Mouse (Mus musculus): ENCODE data around the gene Fam49a.

Gene Fam49a

GRCm38 (mm10) chr12:12270495-12270894 is 8.6 kb downstream of the Fam49a start:
- DNase-seq (ENCODE audit: low read depth), result no peak

- DNase-seq (ENCODE audit: low read depth), result no peak
Observed at GRCm38 (mm10) chr12:12274115-12274514, 12.2 kb downstream of the Fam49a start.

GRCm38 (mm10) chr12:12275124-12275779 is 13.3 kb downstream of the Fam49a start:
- DNase-seq (ENCODE audit: low read depth), result no peak

GRCm38 (mm10) chr12:12277741-12278463 is 16.0 kb downstream of the Fam49a start:
- peak; percentile 28 for DNase-seq (ENCODE audit: low read depth)

- DNase-seq (ENCODE audit: low read depth), result no peak
Observed at GRCm38 (mm10) chr12:12278464-12278872, 16.5 kb downstream of the Fam49a start.

GRCm38 (mm10) chr12:12283702-12284288 is 21.9 kb downstream of the Fam49a start:
- DNase-seq (ENCODE audit: low read depth), result no peak

- no peak for DNase-seq (ENCODE audit: low read depth)
Observed at GRCm38 (mm10) chr12:12284521-12284920, 22.6 kb downstream of the Fam49a start.

GRCm38 (mm10) chr12:12287131-12287786 is 25.3 kb downstream of the Fam49a start:
- peak; percentile 51 for DNase-seq (ENCODE audit: low read depth)

- no peak for DNase-seq (ENCODE audit: low read depth)
Observed at GRCm38 (mm10) chr12:12287787-12288132, 25.8 kb downstream of the Fam49a start.

- no peak for DNase-seq (ENCODE audit: low read depth)
Observed at GRCm38 (mm10) chr12:12288586-12288985, 26.6 kb downstream of the Fam49a start.

- DNase-seq (ENCODE audit: low read depth), result peak; percentile 74
Observed at GRCm38 (mm10) chr12:12289636-12290035, 27.7 kb downstream of the Fam49a start.

- no peak for DNase-seq (ENCODE audit: low read depth)
Observed at GRCm38 (mm10) chr12:12292043-12292618, 30.2 kb downstream of the Fam49a start.

- no peak for DNase-seq (ENCODE audit: low read depth)
Observed at GRCm38 (mm10) chr12:12294380-12295171, 32.6 kb downstream of the Fam49a start.

- no peak for DNase-seq (ENCODE audit: low read depth)
Observed at GRCm38 (mm10) chr12:12298451-12298850, 36.5 kb downstream of the Fam49a start.

GRCm38 (mm10) chr12:12299303-12299702 is 37.4 kb downstream of the Fam49a start:
- DNase-seq (ENCODE audit: low read depth), result no peak

- DNase-seq (ENCODE audit: low read depth), result no peak
Observed at GRCm38 (mm10) chr12:12301149-12301548, 39.2 kb downstream of the Fam49a start.

GRCm38 (mm10) chr12:12301815-12302214 is 39.9 kb downstream of the Fam49a start:
- DNase-seq (ENCODE audit: low read depth), result peak; percentile 76

- no peak for DNase-seq (ENCODE audit: low read depth)
Observed at GRCm38 (mm10) chr12:12306214-12306613, 44.3 kb downstream of the Fam49a start.

- no peak for DNase-seq (ENCODE audit: low read depth)
Observed at GRCm38 (mm10) chr12:12306814-12307213, 44.9 kb downstream of the Fam49a start.

- DNase-seq (ENCODE audit: low read depth), result no peak
Observed at GRCm38 (mm10) chr12:12307245-12307644, 45.3 kb downstream of the Fam49a start.

GRCm38 (mm10) chr12:12313437-12313836 is 51.5 kb downstream of the Fam49a start:
- DNase-seq (ENCODE audit: low read depth), result peak; percentile 80

GRCm38 (mm10) chr12:12313919-12314318 is 52.0 kb downstream of the Fam49a start:
- no peak for DNase-seq (ENCODE audit: low read depth)
